Mouse (Mus musculus) C2C12 (cell line): ENCODE data around the gene Ntn5. TPM values are rescaled to one million over a fixed set of nuclear protein-coding genes. Genes with fewer than 3 reads are reported as not detected.

Source experiments
- H3K27me3 ChIP-seq: one replicate; pipeline ENCODE4 v1.6.1; 2011; ENCODE audit not compliant: control insufficient read depth, insufficient read depth, insufficient read length
- H3K36me3 ChIP-seq: one replicate; pipeline ENCODE4 v1.6.1; 2011; ENCODE audit not compliant: control insufficient read depth, insufficient read depth
- H3K4me3 ChIP-seq: one replicate; pipeline ENCODE4 v1.5.1; 2011; ENCODE audit warnings: mild to moderate bottlenecking, control low read depth; ENCODE audit not compliant: poor library complexity, insufficient read depth, severe bottlenecking
- H3K79me2 ChIP-seq: one replicate; pipeline ENCODE4 v1.6.1; 2011; ENCODE audit not compliant: control insufficient read depth, insufficient read depth
- H3K79me3 ChIP-seq: one replicate; pipeline ENCODE4 v1.6.1; 2011; ENCODE audit warnings: low read depth, control low read depth
- H3ac ChIP-seq: one replicate; pipeline ENCODE3; 2011; ENCODE audit warnings: low read depth; ENCODE audit not compliant: control insufficient read depth, insufficient read length
- CEBPB ChIP-seq: IDR thresholded peaks from one replicate; pipeline ENCODE4 v1.6.1; 2011; ENCODE audit warnings: low read depth, mild to moderate bottlenecking, control low read depth, moderate library complexity
- CTCF ChIP-seq: IDR thresholded peaks from one replicate; pipeline ENCODE4 v1.5.1; 2011; ENCODE audit not compliant: control insufficient read depth, insufficient read depth, insufficient read length
- FOSL1 ChIP-seq: IDR thresholded peaks from one replicate; pipeline ENCODE4 v1.8.0; 2011; ENCODE audit warnings: mild to moderate bottlenecking, low read length; ENCODE audit not compliant: poor library complexity, insufficient read depth, severe bottlenecking
- MAX ChIP-seq: IDR thresholded peaks from one replicate; pipeline ENCODE4 v1.6.1; 2011; ENCODE audit warnings: mild to moderate bottlenecking, control low read depth
- MYOD1 ChIP-seq: IDR thresholded peaks from one replicate; pipeline ENCODE4 v1.6.1; 2011; ENCODE audit warnings: low read depth; ENCODE audit not compliant: control insufficient read depth, insufficient read length
- MYOG ChIP-seq: IDR thresholded peaks from one replicate; pipeline ENCODE4 v1.6.1; 2011; ENCODE audit not compliant: control insufficient read depth, insufficient read length; ENCODE audit errors: extremely low read depth
- USF1 ChIP-seq: IDR thresholded peaks from one replicate; pipeline ENCODE4 v1.6.1; 2011; ENCODE audit warnings: low read depth, mild to moderate bottlenecking, control low read depth, moderate library complexity
- long read RNA-seq, 2 experiments: library from polyadenylated mRNA; unstranded; transcript quantifications; one replicate each; pipeline ENCODE4 v2.0.0; 2019 to 2020
- polyA plus RNA-seq: library from polyadenylated mRNA; unstranded; fragments of >200 nt; fragmentation: generic; extraction: Trizol; gene quantifications from one replicate; pipeline ENCODE4 v1.2.1, GENCODE M21; 2012; ENCODE audit warnings: missing spikeins

Ntn5 gene
- 0.04 TPM for polyA plus RNA-seq
- long read RNA-seq, experiment 1, partial matches to known transcripts = 2 of 2 reads
- long read RNA-seq, experiment 1, other reads (novel, unspliced or antisense) = 0 of 2 reads
- long read RNA-seq, experiment 2, partial matches to known transcripts = 0 of 1 reads
- long read RNA-seq, experiment 2, other reads (novel, unspliced or antisense) = 1 of 1 reads

- no peaks in the 10 kb centered on the region for H3K27me3 ChIP-seq
- no peaks in the 10 kb centered on the region for H3K36me3 ChIP-seq
- TF ChIP-seq MYOD1 (no peak), USF1 (no peak), MYOG (no peak), CEBPB (no peak), FOSL1 (no peak), MAX (no peak), CTCF (no peak)
- H3ac ChIP-seq = no peak within 1 kb of the TSS
- no peaks in the 10 kb centered on the region for H3K79me2 ChIP-seq
- H3K4me3 ChIP-seq = no peak within 1 kb of the TSS
- no peaks in the 10 kb centered on the region for H3K79me3 ChIP-seq
These were observed at the start of gene Ntn5 for GRCm38 (mm10) chr7:45683396-45684050. Gene Ntn5, plus strand, starts transcription at chr7:45684022.

- TF ChIP-seq MYOG (no peak), USF1 (no peak), MAX (no peak)
- H3K79me2 ChIP-seq = no peaks in the 10 kb centered on the region
- H3K4me3 ChIP-seq = no peak overlapping the region
- no peaks in the 10 kb centered on the region for H3K79me3 ChIP-seq
- H3K27me3 ChIP-seq = no peaks in the 10 kb centered on the region
- no peaks in the 10 kb centered on the region for H3K36me3 ChIP-seq
- no peak overlapping the region for H3ac ChIP-seq
These were observed 48.7 kb upstream of the Ntn5 start for GRCm38 (mm10) chr7:45634946-45635681.

- H3K36me3 ChIP-seq = no peaks in the 10 kb centered on the region
These were observed 47.8 kb upstream of the Ntn5 start for GRCm38 (mm10) chr7:45635711-45636688.

GRCm38 (mm10) chr7:45637710-45638109 lies 46.1 kb upstream of the Ntn5 start:
- Histone ChIP-seq H3K4me3 (no peak overlapping the region), H3K36me3 (no peaks in the 10 kb centered on the region), H3K27me3 (no peaks in the 10 kb centered on the region), H3K79me3 (no peaks in the 10 kb centered on the region), H3K79me2 (no peaks in the 10 kb centered on the region), H3ac (no peak overlapping the region)
- TF ChIP-seq USF1 = no peak
- TF ChIP-seq CEBPB = no peak
- no peak for TF ChIP-seq MYOG
- TF ChIP-seq FOSL1 = no peak

More at GRCm38 (mm10) chr7:45635711-45636688, 47.8 kb upstream of the Ntn5 start:
- no peak for TF ChIP-seq USF1
- no peak for TF ChIP-seq MAX
- TF ChIP-seq MYOG = no peak
- TF ChIP-seq CEBPB = no peak
- no peak for TF ChIP-seq FOSL1
- no peak for TF ChIP-seq MYOD1
- H3K27me3 ChIP-seq = no peaks in the 10 kb centered on the region
- no peaks in the 10 kb centered on the region for H3K79me2 ChIP-seq
- no peak overlapping the region for H3ac ChIP-seq
- no peak overlapping the region for H3K4me3 ChIP-seq
- no peaks in the 10 kb centered on the region for H3K79me3 ChIP-seq

- H3K27me3 ChIP-seq = no peaks in the 10 kb centered on the region
- H3K79me3 ChIP-seq = no peaks in the 10 kb centered on the region
- TF ChIP-seq MYOD1 (no peak), FOSL1 (no peak), CTCF (no peak), CEBPB (no peak), USF1 (no peak)
- no peaks in the 10 kb centered on the region for H3K36me3 ChIP-seq
- no peak overlapping the region for H3K4me3 ChIP-seq
- no peak overlapping the region for H3ac ChIP-seq
- H3K79me2 ChIP-seq = no peaks in the 10 kb centered on the region
These were observed 45.0 kb upstream of the Ntn5 start for GRCm38 (mm10) chr7:45638623-45639401.
